Mouse (Mus musculus): ENCODE results near the gene Sgms1.

GRCm38 (mm10) chr19:32087736-32088470, 301.6 kb downstream of the Sgms1 start:
- TF ChIP-seq POLR2A (IDR thresholded peaks at IDR 0.05; ENCODE audit: low read depth, low read length) (no peak), CTCF (IDR thresholded peaks at IDR 0.05; ENCODE audit: borderline replicate concordance, insufficient read depth, low read length) (no peak)

Data from embryonic fibroblast, embryonic 13.5 days (primary cell).